Mouse (Mus musculus) c-Kit-positive CD71-positive TER-119-negative erythroid progenitor cells, embryonic 14.5 days (primary cell): Measurements from ENCODE around the gene Atp1b2.

ENCODE experiments used
- DNase-seq: peaks from one replicate; pipeline ENCODE4 v3.0.0-alpha.2; 2013; ENCODE audit warnings: low read depth

Atp1b2 gene

DNA sequence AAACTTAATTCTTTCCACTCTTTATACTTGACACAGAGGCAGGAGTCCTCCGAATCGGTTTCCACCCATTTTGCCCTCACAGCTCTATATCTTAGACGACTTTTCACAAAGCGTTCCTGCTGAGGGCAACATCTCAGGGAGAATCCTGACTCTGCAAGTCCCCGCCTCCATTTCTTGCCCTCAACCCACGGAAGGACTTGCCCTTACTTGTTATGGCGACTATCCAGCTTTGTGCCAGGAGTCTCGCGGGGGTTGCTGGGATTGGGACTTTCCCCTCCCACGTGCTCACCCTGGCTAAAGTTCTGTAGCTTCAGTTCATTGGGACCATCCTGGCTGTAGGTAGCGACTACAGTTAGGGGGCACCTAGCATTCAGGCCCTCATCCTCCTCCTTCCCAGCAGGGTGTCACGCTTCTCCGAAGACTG lies 25.6 kb downstream of the Atp1b2 start, which contains the start of the genes Wrap53 and Trp53:
Wrap53 (minus strand) TSS at position 165 of the 424 bp plus-strand sequence.
Trp53 (plus strand) TSS at position 269 of the 424 bp plus-strand sequence.
- peak; percentile 93 for DNase-seq

DNA sequence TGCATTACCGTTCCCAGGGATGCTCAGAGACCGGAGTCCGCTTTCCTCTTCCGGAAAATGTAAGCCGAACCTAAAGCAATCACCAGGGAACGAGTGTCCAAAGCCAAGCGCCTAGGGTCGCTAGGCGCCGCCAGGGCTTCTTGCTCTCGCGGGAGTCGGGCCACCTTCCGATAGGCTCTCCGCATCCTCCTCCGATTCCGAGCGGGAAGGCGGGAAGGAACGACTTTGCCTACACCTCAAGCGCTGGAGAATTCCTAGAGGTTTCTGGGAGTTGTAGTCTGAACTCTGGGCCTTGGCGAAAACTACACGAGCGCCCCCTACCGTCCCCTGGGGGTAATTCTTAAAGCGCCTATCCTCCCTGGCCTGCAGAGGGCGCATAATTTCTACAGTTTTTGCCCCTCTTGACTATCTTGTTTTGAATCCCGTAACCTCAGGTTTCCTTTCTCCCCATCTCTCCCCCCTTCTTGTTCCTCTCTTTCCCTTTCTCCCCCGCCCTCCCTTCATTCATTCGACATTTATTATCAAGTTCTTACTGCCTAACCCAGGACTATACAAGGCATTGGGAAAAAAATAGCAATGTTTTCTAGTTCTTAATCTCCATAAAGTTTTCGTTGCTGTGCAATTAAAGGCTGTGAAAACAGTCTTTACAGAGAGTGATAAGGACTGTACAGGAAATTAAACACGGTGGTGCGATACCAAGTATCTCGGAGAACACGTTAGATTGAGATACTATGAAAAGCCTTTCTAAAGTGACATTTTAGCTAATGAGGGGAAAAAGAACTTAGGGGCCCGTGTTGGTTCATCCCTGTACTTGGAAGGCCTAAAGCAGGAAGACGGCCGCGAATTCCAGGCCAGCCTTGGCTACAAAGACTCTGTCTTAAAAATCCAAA lies 26.4 kb downstream of the Atp1b2 start:
- peak; percentile 98 for DNase-seq

DNA sequence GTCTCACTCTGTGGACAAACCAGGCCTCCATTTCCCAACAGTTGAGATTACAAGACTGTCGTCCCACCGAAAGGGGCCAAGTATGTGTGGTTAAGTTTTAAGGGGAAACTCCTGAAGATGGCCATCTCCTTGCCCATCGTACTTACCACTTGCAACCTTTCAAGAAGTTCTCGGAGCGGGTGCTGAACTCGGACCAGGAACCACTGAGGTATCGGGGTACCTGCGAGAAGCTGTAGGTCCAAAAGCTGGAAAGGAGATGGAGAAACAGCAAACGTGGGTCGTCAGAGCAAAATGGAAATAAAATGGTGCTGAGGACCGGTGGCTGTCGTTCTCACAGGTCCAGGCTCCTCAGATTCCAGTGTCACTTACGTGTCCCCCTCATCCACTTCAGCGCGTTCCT lies 27.4 kb downstream of the Atp1b2 start:
- DNase-seq = no peak

DNA sequence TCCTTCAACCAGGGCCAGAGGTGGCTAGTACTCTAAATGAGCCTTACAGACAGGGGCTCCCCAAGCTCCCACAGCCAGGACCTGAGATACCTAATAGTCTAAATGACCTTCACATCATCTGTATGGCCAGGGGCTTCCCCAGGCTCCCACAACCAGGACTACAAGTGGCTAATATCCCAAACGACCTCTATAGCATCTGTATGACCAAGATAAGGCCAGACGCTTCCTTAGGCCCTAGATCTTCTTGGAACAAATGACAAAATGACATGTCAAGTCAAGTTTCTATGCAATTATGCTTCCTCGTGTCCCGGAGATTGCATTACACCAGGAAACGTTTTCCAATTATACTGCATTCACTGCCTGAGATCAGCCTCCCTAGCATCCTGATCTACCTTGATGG lies 29.4 kb downstream of the Atp1b2 start:
- DNase-seq = no peak

DNA sequence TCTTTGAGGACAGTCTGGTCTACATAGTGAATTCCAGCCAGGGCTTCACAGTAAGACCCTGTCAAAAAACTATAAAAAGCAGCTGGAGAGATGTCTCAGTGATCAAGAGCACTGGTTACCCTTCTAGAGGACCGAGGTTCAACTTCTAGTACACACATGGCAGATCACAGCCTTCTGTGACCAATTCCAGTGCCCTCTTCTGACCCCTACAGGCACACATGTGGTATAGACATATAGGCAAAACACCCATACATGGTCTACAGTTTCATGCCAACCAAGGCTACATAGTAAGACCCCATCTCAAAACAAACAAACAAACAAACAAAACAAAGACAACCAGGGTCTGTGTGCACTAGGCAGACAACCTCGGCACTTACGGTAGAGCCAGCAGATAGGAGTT lies 30.5 kb downstream of the Atp1b2 start:
- no peak for DNase-seq

DNA sequence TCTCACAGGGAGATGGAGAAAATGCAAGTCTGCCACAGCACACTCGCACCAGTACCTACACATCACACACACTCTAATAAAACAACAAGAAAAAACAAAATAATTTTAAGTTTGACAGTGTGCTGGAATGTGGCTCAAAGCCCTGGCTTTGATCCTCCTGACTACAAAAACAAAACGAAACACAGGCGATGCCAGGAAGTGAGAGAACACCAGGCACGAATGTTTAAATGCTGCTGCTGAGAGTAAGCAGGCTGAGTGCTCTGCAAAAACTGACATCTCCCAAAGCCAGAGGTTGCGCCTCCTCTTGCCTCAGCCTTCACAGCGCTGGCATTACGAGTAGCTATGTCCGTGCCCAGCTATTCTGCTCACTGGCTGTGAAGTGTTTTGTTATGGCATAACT lies 40.6 kb downstream of the Atp1b2 start:
- DNase-seq = no peak

DNA sequence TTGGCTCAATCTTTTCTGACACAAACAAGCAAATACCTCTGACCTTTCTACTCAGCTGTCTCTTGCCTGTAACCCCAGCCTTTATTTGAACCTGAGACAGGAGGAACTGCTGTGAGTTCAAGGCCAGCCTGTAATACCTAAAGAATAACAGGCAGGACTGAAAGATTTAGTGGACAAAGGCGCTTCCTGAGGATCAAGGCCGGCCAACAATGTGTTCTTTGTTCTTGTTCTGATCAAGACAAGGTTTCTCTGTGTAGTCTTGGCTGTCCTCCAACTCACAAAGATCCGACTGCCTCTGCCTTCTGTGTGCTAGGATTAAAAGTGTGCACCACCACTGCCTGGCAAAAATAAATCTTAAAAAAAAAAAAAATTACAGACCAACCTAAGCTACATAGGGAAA lies 41.4 kb downstream of the Atp1b2 start:
- DNase-seq = no peak

DNA sequence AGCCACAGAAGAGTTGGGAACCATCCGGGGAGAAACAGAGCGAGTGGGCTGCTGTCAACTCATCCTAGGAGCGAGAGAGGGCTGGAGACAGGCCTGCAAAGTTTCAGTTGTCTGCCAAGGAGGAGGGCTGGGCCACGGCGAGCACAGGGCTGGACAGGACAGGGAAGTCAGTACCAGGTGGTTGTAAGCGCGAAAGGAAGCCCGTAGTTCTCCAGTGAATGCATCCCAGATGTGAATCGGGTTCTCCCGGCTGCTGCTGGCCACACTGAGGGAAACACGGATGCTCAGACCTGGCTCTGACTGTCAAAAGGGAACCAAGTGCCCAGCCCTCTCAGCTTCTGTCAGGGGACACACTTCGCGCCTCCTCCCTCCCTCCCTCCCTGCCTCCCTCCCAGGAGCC lies 42.4 kb downstream of the Atp1b2 start:
- no peak for DNase-seq

DNA sequence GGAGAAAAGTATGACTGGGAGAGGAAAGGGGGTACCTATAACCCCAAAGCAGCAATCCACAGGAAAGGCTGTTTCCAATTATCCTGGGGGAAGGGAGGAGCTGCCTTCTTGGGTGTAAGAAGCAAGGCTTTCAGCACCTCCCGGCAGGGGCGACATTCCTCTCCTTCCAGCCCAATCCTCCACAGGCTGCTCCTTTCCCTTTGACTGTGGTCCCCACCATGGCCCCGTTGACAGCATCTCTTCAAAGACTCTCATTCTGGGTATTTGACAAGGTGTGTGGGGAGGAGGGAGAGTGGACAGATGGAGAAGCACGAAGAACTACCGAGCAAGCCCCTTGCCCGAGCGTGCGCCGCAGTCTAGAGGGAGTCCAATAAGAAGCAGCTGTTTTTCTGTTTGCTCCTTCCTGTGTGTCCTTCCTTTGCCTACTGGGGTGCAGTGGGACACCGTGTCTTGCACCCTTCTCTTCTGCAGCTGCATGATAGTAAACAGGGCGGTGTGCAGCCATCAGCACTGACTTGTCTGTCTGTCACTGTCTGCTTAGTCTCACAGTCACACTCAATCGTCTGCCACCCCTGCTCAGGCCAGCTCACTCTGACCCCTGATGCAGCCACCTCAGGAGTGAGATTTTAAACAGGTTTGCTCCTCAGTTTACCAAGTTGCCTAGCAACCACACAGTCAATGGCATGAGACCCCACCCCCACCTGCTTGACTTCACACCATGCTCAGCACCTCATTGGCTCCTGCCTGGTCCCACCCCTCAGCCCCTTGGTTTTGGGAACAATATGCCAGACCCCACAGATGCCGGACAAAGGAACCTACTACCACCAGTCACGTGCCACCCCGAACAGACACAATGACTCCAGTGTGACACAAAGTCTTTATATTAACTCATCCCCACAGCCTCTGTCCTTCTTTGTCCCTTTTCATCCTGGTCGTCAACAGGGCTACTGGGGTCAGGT lies 44.6 kb downstream of the Atp1b2 start:
- no peak for DNase-seq

DNA sequence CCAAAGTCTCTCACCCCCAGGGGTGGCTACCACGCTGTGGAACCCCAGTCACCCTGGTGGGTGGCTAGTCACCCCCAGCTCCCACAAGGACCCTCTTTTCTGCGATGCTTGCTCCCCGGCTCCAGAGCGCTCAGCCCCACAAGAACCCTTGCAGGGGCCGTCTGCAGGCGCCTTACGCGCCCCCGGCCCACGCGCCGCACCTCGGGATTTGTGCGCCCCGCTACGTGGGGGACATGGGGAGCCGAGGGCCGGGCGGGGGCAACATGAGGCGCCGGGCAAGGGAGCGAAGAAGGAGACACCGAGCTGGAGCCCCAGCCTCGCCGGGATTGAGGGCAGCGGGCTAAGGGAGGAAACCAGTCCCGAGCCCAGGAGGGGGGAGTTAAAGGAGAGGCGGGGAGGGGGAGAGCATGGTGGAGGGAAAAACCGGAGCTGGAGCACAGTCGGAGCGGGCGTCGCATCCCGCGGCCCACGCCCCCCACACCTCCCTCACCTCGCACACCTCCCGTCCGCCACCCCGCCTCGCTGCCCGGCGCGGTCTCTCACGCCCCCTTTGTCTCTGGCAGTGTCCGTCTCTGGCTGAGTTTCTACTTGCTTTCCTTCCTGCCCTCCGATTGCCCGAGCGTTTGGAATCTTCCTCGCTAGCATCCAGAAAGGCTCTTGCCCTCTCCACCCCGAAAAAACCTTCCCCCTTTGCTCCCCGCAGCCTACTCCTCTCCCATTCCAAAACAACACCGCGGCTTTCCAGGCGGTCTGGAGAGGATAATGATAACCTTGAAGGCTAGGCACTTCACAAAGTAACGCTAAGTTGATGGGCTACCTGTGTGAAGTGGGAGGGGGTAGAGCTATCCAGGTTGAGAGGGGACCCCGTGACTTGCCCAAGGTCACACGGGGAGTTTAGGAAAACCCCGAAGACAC lies 45.6 kb downstream of the Atp1b2 start, which contains the start of gene Efnb3:
Efnb3 (minus strand) TSS at position 355 of the 915 bp plus-strand sequence.
- no peak for DNase-seq

DNA sequence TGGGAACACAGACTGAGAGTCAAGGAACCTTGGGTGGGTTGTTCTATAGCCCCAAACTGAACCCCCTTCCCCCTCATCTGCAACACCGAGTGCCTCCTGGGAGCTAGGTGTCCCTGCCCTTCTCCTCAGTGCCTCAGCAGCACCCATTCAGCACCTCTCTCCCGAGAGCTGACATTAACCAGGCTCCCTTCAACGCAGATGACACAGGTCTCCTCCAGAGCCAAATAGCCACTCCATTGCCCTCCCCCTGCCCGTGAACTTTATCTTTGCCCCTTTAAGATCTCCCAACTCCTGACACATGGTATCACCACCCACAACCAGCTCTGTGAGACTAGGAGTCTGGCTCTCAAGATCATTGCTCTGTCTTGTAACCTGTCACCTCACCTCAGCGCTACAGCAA lies 46.6 kb downstream of the Atp1b2 start:
- DNase-seq = no peak

DNA sequence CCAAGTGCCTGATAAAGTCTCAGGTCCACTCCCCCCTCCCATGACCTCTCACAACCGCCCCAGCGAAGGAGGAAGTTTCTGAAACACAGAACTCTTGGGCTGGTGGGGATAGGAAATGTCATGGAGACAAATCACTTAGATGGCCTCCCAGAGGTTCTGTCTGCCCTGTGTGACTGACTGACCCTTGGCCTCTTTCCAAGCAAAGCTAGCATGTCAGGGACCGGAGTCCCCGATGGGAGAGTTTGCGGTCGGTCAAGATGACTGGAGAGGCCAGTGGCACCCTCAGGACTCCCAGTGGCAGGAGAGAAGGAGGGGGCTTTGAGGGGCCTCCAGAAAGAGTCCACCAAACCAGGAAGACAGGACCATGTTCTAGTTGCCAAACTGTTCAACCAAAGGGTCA lies 47.0 kb downstream of the Atp1b2 start:
- no peak for DNase-seq

DNA sequence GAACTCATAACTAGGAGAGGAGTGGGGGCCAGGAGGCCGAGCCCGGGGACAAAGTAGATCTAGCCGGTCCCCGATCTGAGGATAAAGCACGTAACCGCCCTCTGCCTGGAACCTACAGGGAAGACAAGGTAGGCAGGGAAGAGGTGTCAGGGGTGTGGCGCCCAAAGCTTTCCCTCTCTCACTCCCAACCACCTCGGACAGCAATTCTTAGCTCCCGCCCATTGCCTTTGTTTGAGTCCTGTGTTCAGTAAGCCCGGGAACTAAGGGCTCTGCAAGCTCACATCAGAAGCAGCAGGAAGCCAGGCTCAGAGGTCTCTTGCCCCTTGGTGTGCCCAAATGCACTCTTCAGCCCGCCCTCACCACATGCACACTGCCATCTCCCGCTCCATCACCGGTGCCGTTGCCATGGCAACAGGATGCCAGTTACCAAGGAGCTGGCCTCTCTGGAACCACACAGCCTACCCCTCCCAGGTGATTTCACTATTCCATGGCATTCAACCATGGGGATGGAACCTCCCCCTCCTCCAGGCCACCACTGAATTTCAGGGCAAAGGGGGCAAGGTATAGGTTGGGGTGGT lies 48.3 kb downstream of the Atp1b2 start:
- DNase-seq = no peak

DNA sequence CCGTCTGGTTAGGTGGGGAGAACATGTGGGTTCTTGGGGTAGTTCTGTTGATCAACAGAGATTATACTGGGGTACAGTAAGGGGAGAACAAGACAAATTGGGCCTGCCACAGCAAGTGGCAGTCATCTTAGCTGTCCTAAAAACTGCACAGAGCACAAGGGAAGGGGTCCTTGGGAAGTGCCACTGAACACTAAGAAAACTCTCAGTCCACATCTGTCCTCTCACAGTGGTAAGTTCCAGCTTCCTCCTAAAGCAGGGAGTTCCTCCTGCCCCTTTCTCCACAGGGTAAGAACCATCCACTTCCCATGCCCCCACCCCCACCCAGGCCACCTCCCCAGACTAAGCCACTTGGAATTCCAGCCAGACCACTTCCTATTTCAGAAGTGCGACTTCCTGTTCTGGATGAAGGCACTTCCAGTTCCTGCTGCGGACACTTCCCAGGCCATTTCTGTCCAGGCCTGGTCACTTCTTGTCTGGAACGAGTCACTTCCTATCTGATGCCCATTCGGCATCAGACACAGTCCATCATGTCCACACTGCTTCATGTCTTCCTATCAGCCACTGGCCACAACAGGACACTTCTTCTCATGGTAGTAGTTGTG lies 51.1 kb downstream of the Atp1b2 start:
- no peak for DNase-seq

DNA sequence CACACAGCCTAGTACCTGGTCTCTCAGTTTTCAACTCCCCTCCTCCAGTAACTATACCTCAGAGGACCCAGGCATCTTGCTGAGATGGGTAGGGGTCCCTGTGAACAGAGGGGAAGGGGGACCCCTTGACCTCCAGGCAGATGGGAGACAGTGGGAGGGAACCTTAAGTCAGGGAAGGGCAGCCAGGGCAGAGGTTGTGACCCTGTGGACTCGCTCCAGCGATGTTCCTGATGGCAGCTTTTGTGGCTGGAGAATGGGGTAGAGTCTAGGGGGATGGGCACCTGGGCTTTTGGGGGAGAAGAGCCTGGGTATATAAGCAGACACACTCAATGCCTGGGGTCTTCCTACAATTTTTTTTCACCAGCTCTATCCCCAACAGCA lies 52.4 kb downstream of the Atp1b2 start:
- no peak for DNase-seq

DNA sequence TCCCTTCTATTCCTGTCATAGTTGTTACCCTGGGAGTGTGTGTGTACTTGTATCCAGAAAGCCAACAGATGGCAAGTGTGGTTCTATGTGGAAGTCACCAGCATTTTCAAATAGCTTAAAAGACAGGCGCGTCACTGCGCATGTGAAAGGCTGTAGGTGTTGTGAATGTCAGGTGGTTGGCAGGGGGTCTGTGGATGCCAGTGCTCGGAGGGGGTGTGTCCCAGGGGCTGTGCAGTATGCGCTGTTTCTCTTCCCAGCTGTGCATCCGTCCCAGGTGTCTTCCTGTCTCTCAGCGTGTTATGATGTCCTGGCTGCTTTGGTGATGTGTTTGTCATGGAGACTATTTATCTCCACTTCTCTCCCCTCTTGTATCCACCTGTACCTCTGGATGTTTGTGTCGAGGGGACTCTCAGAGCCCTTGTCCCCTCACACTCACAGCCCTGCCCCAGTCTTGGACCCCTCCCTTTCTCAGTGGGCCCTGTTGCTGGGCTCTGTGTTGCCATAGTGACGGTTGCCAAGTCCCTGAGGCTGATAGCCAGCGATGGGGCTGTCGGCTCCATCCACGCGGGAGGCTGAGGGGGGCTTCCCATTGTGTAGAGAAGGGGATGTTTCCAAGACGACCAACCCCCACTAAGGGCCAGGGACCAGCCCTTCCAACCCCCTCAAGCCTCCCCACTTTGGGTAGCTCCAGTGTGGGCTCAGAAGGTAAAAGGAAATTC lies 53.0 kb downstream of the Atp1b2 start:
- DNase-seq = no peak

DNA sequence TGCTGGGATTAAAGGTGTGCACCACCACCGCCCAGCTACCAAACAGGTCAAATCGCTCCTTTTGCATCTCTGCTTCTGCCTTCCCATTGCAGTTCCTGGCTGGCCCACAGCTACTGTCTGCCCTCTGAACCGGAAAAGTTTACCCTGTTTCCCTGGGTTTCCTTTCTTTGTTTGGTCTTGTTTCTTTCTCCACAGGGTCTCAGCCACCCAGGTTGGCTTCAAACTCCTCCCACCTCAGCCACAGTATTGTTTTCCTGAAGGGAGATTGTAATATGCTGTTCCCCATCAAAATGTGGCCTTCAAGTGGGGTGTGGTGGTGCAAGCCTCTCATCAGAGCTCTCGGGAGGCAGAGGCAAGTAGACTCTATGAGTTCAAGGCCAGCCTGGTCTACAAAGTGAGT lies 54.4 kb downstream of the Atp1b2 start:
- DNase-seq = no peak
